Mouse (Mus musculus) kidney, adult 18-20 months (tissue): ENCODE data around the gene Gm4353.

Experiments used
- DNase-seq: peaks from one replicate; pipeline ENCODE4 v3.0.0; 2021

The Gm4353 gene

DNA sequence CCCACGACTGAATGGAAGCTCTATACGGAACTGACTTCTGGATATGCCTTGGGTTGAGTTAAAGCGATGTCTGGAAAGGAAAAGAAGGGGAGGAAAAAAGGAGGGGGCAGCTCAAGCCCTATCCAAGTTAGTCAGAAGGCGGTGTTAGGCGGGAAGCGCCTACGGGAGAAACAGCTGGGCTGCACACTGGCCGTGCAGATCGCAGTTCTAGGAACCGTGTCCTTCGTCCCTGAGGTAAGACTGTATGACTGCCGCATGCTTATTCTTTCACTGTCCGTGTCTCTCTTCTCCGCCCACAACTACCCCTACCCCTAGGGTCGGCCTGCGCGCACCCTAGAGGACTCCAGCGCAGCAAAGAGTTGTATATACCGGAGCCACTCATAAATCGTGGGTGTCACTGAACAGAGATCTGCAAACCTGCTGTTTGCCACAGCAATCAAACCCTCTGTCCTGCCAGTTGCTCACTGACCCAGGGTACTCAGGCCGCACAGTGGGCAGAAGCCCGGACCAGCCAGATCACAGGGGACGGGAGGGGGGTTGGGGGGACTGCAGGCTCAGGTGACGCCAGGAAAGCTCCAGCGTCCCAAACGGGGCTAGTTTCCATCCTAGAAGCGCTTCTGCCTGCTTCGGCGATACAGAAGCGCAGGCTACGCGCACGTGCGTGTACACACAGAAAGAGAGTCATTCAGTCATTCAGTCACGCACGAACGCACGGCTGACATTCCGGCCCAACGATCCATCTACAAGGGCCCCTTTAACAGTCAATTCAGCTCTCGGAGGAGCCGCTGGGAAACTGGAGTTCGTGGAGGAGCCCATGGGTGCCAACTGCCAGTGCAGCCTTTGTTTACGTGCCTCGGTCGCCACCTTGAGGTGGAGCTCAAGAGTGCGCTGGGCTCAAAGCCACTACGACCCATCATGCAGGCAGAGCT lies 44.6 kb downstream of the Gm4353 start:
- peak; percentile 90 for DNase-seq

DNA sequence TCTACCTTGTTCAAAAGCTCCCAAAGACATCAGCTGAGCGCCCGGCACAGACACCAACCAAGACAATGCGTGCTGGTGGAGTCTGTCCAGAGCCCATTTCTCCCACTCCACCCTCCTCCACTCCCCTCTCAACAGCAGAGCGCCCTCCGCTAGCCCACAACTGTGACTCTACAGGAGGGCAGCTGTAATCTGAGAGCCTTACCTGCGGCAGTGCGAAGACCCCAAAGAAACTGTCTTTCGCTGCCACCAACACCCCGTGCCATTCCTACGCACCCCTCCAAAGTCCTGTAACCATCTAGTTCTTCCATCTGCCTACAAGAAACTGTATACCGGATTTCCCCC lies 45.3 kb downstream of the Gm4353 start, which contains the start of gene 1110004F10Rik:
Gene 1110004F10Rik, plus strand, starts transcription at position 202 of the 342 bp plus-strand sequence.
- no peak for DNase-seq

DNA sequence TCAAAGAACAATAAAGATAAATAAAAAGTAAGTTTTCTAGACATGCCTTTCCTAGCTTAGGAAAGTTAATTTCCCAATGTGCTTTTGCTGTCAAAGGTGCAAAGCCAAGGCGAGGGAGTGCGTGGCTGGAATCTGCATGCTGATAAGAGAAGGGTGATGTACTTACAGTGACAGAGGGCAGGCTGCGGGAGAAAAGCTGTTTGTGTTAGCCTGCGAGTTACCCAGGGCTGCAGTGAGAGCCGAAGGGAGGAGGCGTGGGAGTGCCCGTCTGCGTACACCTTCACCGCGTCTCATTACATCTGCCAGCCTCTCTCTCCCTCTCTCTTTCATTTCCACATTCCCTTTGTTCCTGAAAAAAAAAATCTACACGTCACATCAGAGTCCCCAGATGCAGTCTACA lies 45.9 kb downstream of the Gm4353 start, which contains the start of gene Sox6:
Gene Sox6, minus strand, starts transcription at position 286 of the 400 bp plus-strand sequence.
- DNase-seq: peak; percentile 5

DNA sequence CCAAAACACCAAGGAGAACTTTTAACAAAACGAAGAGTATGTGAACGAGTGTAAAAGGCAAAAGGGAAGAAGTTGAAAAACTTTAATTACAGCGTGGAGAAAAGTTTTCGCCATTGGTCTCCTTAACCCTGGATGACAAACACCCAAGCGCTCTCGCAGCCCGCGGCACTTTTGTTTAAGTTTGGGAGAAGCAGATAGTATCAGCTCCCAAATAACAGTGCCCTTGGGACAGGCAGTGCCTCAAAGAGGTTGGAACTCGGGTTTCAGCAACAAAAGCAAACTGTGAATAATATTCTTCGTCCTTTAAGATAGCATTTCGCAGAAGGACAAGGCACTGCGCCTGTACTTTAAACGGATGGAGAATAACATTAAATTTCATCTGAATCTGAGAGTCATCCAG lies 46.4 kb downstream of the Gm4353 start:
- no peak for DNase-seq

DNA sequence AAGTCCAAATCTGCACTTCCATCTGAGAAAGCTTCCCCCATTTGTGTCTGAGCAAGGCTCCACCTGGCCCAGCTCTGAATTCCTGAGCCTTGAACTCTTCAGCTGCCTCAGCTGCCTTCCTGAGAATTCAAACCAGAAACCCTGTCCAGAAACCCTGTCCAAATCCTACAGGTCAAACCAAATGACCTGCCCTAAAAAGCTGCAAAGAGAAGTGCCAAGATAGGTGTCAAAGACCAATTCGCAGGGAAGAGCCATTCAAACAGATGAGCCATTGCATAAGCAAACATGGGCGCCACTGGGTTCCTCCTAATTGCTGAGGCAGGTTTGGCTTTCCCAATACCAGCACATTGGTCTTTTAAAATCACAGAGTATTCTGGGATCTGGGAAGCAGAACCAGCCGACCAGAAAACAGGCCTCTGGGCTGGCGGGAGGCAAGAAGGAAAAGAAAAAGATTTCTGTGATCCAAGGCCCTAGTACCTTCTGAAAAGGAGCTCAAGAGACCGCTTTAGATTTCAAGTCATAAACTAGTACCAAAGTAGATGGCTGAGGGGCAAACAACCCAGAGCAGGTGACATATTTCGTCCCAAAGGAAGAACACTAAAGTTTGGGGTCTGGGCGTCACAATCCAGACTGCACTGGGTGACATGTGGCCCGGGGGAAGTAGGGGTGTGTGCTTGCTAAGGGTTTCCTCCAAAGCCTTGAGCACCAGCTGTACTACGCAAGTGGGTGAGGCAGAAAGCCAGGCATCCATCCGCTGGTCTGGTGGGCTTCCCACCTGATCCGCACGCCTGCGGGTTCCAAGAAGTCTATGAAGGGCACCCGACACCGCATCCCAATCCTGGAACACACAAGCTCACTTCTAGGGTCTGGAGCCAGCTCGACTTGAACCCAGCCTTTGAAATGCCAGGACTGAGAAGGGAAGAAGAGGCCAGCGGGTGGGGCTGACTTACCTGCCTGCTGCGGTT lies 47.6 kb downstream of the Gm4353 start:
- DNase-seq: no peak

DNA sequence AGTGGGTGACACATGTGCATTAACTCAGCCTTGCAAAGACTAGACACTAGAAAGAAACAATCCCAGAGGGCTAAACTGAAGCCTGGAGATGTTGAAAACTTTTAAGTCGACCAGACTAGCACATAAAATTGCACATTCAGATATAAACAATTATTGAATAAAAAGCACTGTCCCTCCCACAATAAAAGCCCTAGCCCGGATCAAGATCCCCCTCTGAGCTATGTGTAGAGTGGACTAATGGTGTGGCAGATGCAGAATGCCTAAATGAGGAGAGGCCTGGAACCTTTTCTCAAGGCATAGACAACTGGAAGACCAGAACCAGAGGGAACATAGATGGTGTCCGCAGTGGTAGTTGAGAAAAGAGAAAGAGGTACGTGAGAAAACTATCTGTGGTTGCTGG lies 48.9 kb downstream of the Gm4353 start:
- DNase-seq: no peak

DNA sequence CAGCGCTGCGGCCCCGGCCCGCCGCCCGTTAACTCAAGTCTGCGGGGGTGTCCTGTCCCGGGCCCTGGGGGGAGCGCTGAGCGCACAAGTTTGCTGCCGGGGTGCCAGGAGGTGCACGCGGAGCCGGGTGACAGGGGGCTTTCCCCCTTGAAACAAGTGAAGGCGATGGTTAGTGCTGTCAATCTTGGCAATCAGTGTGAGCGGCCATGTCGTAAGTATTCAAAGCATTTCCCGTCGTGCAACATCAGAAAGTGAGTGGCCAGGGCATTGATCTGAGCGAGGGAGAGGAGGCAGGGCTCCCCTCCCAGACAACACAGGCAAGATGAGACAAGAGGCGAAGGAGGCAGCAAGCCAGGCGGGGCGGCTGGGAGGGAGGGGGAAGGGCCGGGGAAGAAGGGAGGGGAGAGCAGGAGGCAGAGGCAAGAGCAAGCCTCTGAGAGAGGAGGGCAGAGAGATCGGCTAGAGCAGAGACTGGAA lies 50.1 kb downstream of the Gm4353 start:
- peak; percentile 51 for DNase-seq

DNA sequence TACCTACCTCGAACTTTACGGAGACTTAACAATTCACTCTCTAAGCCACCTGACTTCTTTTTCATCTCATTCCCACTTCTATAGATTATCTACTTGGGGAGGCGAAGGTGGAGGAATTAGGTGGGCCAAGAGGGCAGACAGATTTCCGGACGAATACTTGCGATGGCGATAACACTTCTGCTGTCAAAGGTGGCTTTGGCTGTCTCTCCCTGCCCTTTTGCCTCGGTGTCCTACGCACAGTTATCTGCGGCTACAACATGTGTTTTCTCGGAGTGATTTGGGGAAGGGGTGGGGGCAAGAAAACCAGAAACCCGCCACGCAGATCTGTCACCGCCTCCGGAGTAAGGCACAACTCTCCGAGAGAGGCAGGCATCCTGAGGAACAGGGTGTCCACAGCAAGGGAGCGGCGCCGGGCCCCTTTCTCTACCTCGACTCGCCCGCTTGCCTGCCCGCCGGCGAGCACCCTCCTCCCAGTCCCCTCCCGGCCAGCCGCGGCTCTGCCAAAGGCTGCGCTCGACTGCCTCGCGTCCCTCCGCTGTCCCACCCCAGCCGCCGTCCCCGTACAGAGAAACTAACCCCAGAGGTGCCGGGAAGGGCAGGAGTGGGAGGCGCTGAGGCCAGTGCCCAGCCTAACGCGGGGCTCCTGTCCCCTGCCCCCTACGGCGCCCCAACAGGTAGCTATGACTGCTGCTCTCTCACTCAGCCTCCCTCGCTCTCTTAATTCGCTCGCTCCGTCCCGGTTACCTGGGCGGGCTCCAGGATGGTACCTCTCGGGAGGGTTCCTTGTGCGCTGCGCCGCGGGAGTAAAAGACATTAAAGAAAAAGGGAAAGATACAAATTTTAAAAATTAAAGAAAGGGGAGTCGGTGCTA lies 50.8 kb downstream of the Gm4353 start:
- DNase-seq: peak; percentile 66
